Mouse (Mus musculus) heart, embryonic 15.5 days (tissue): ENCODE results near the gene Fndc3b. TPM values are rescaled to one million over a fixed set of nuclear protein-coding genes. Genes with fewer than 3 reads are reported as not detected.

Experiments
- ATAC-seq: fragments of 200-750 bp; cut with Nextera tagmentation; replicated peaks from 2 replicates; pipeline ENCODE4 v1.8.0; 2017; ENCODE audit warnings: low read depth, moderate TSS enrichment; ENCODE audit not compliant: insufficient number of reproducible peaks, insufficient read depth, low FRiP score
- H3K27ac ChIP-seq: fragments of 300-500 bp; sonication (generic); 2 replicates; pipeline ENCODE4 v1.5.1; 2015; ENCODE audit warnings: mild to moderate bottlenecking, inconsistent platforms
- H3K27me3 ChIP-seq: fragments of 300-500 bp; sonication (generic); 2 replicates; pipeline ENCODE4 v1.6.1; 2015; ENCODE audit warnings: inconsistent platforms
- H3K36me3 ChIP-seq: fragments of 300-500 bp; sonication (generic); 2 replicates; pipeline ENCODE4 v1.6.1; 2015; ENCODE audit warnings: mild to moderate bottlenecking, inconsistent platforms
- H3K4me1 ChIP-seq: fragments of 300-500 bp; sonication (generic); replicated peaks from 2 replicates; pipeline ENCODE4 v1.6.1; 2015; ENCODE audit warnings: inconsistent platforms
- H3K4me2 ChIP-seq: fragments of 300-500 bp; sonication (generic); 2 replicates; pipeline ENCODE4 v1.6.1; 2015; ENCODE audit warnings: inconsistent platforms, mild to moderate bottlenecking, moderate library complexity
- H3K4me3 ChIP-seq: fragments of 300-500 bp; sonication (generic); 2 replicates; pipeline ENCODE4 v1.5.1; 2015; ENCODE audit warnings: mild to moderate bottlenecking, inconsistent platforms
- H3K9ac ChIP-seq: fragments of 300-500 bp; sonication (generic); 2 replicates; pipeline ENCODE4 v1.6.1; 2015; ENCODE audit warnings: mild to moderate bottlenecking, inconsistent platforms
- H3K9me3 ChIP-seq: fragments of 300-500 bp; sonication (generic); replicated peaks from 2 replicates; pipeline ENCODE4 v1.6.1; 2016; ENCODE audit warnings: inconsistent platforms
- WGBS: fragments of 180-500 bp; shearing (Covaris S2); methylation state at CpG from one replicate; pipeline ENCODE4 v1.1.7; 2015; ENCODE audit warnings: mixed read lengths; 5-methylcytosine and 5-hydroxymethylcytosine counted together
- polyA plus RNA-seq: library from polyadenylated mRNA; unstranded; fragments of >200 nt; fragmentation: Nextera tagmentation; extraction: Ambion mirVana; gene quantifications from 2 replicates; pipeline ENCODE4 v1.2.1, GENCODE M21; 2015

Fndc3b gene
- polyA plus RNA-seq, 1 experiment from 2014 or later: 24.0 TPM

DNA sequence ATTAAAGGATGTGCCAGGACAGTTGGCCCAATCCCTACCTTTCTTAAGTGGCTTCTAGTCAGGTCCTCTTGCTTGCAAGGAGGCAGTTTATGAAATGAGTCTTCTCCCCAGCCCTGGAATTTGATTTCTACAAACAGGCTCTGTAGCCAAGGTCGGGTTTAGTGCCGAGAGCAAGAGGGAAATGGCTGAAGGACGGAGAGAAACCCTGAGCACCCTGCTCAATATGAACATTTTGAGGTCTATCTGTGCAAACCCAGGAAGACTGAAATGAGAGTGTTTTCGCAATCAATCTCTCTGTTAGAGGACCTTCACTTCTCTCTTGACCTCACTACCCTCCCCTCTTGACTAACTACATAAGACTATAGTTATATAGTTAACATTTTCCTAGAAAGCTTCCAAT is 105.5 kb downstream of the Fndc3b start:
- H3K9ac ChIP-seq: no peak overlapping the region
- ATAC-seq: no peak
- no peaks in the 10 kb centered on the region for H3K9me3 ChIP-seq
- no peaks in the 10 kb centered on the region for H3K36me3 ChIP-seq
- no peak overlapping the region for H3K4me2 ChIP-seq
- H3K27me3 ChIP-seq: no peaks in the 10 kb centered on the region
- 90% methylated on average over 4 of the region's 4 CpGs for WGBS
- no peak overlapping the region for H3K4me3 ChIP-seq
- H3K27ac ChIP-seq: no peak overlapping the region
- H3K4me1 ChIP-seq: peaks cover 55% of the 10 kb centered on the region

DNA sequence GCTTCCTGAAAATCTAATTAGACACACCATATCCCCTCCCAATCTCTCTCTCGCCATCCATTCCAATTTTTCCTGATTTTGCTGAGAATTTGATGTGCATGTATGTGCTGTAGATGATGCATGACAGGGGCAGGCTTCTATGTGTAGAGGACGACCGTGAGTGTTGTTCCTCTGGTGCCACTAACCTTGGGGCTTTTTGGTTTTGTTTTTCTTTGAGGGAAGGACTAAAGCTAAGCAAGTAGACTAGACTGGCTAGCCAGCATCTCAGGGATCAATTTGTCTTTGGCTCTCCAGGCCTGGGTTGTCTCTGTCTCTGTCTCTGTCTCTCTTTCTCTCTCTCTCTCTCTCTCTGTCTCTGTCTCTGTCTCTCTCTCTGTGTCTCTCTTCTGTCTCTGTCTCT is 106.0 kb downstream of the Fndc3b start:
- no peak for ATAC-seq
- Histone ChIP-seq H3K27me3 (no peaks in the 10 kb centered on the region), H3K36me3 (no peaks in the 10 kb centered on the region), H3K9me3 (no peaks in the 10 kb centered on the region), H3K4me2 (no peak overlapping the region), H3K9ac (no peak overlapping the region), H3K27ac (no peak overlapping the region), H3K4me1 (peaks cover 57% of the 10 kb centered on the region), H3K4me3 (no peak overlapping the region)
- 88% methylated on average over 3 of the region's 3 CpGs for WGBS

DNA sequence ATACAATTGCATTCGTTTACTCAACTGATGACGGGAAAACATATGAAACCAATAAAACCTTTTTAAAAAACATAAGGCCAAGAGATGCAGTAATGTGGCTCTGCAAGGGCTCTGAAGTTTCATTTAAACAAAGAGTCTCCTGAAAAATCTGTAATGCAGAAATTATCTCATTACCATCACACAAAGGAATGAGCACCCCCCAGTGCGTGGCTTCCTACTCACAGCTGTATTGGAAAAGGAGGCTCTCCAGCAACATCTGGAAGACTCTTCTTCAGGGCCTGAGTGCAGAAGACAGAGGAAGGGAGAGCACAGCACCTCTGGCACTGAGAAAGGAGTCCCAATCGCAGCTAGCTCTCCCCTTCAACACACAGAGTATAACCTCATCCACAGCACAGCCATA is 106.5 kb downstream of the Fndc3b start:
- ATAC-seq: no peak
- whole genome bisulfite sequencing: 79% methylated on average over 4 of the region's 4 CpGs
- H3K4me1 ChIP-seq: peaks cover 61% of the 10 kb centered on the region
- no peak overlapping the region for H3K4me2 ChIP-seq
- no peaks in the 10 kb centered on the region for H3K9me3 ChIP-seq
- H3K27me3 ChIP-seq: no peaks in the 10 kb centered on the region
- H3K9ac ChIP-seq: no peak overlapping the region
- H3K27ac ChIP-seq: no peak overlapping the region
- no peaks in the 10 kb centered on the region for H3K36me3 ChIP-seq
- no peak overlapping the region for H3K4me3 ChIP-seq

DNA sequence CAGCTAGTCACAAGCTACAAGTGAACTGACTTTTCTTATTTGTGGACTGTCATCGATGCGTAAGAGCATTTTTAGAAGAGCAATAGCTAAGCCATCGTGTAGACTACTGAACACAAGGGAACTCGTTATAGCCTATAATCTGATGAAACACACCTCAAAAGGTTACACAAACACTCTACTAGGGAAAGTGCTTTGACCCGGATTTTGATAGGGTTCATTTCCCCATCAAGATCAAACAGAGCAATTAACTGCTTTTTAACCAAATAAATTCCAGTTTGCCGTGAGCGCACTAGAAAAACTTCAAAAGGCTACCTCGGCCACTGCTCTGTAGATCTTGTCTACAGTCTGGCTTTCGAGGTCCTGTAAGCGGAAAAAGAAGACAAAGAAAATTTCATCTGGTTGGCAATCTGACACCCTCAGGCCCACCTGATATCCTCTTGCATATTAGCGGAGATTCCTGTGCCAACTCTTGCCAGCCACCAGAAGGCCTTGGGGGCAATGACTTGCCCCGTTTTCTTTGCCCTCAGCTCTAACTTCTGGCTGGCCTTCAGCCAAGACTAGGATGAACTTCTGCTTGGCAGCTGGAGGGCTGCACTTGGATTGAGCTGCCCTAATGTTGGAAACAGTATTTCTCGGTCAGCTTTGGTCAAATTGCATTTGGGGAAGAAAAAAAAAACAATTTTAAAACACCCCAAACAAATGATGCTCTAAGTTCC is 107.0 kb downstream of the Fndc3b start:
- Histone ChIP-seq H3K4me1 (peaks cover 64% of the 10 kb centered on the region), H3K4me2 (no peak overlapping the region)

DNA sequence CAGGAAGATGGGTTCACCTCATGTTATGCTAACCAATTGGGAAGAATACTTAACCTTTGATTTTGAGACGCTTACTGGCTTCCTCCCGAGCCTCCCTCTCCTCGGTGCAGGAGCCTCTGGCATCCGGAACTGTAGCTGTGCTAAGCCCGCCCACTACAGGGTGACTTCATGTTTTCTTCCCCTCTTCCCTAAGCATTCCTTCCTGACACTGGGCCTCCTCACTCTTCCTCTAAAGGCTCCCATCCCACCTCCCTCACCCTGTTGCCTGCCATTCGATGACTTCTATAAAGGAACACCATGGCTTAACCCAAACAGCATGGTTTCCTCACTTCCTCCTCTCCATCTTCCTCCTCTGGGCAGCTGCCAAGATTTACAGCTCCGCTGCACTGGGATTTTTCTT is 110.5 kb downstream of the Fndc3b start:
- Histone ChIP-seq H3K27me3 (no peaks in the 10 kb centered on the region), H3K9me3 (no peaks in the 10 kb centered on the region), H3K9ac (no peak overlapping the region), H3K4me2 (peak overlapping the region; percentile 22), H3K27ac (peak overlapping the region; percentile 68), H3K4me1 (peaks cover 42% of the 10 kb centered on the region), H3K4me3 (no peak overlapping the region), H3K36me3 (no peaks in the 10 kb centered on the region)
- peak; percentile 53; the same call in 1 of the 2 replicates for ATAC-seq
- 23% methylated on average over 7 of the region's 7 CpGs for WGBS

More for the DNA sequence above, 107.0 kb downstream of the Fndc3b start:
- H3K9ac ChIP-seq: no peak overlapping the region
- H3K4me3 ChIP-seq: no peak overlapping the region
- no peaks in the 10 kb centered on the region for H3K27me3 ChIP-seq
- H3K9me3 ChIP-seq: no peaks in the 10 kb centered on the region
- ATAC-seq: no peak
- no peak overlapping the region for H3K27ac ChIP-seq
- H3K36me3 ChIP-seq: no peaks in the 10 kb centered on the region
- 68% methylated on average over 13 of the region's 13 CpGs for WGBS

DNA sequence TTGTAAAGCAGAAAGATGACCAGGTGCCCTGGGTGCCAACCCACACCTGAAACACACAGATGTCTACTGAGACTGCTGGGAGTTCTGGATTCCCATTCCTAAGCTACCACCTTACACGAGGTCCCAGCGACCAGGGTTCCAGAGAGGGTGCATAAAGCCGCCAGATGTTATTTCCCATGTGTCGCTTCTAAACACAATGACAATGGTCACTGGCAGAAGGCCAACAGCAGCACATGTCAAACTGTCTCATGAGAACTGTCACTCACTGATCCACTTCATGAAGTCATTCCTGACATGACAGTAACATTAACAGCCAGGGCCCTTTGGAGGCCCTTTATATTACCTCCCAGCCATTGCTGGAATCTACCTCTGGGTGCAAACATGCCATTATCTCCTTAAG is 110.9 kb downstream of the Fndc3b start:
- Histone ChIP-seq H3K27me3 (no peaks in the 10 kb centered on the region), H3K4me3 (no peak overlapping the region), H3K9ac (no peak overlapping the region), H3K4me2 (peak overlapping the region; percentile 22), H3K27ac (peak overlapping the region; percentile 68), H3K36me3 (no peaks in the 10 kb centered on the region), H3K9me3 (no peaks in the 10 kb centered on the region), H3K4me1 (peaks cover 39% of the 10 kb centered on the region)
- WGBS: 31% methylated on average over 4 of the region's 4 CpGs
- peak; percentile 24; the same call in 1 of the 2 replicates for ATAC-seq

DNA sequence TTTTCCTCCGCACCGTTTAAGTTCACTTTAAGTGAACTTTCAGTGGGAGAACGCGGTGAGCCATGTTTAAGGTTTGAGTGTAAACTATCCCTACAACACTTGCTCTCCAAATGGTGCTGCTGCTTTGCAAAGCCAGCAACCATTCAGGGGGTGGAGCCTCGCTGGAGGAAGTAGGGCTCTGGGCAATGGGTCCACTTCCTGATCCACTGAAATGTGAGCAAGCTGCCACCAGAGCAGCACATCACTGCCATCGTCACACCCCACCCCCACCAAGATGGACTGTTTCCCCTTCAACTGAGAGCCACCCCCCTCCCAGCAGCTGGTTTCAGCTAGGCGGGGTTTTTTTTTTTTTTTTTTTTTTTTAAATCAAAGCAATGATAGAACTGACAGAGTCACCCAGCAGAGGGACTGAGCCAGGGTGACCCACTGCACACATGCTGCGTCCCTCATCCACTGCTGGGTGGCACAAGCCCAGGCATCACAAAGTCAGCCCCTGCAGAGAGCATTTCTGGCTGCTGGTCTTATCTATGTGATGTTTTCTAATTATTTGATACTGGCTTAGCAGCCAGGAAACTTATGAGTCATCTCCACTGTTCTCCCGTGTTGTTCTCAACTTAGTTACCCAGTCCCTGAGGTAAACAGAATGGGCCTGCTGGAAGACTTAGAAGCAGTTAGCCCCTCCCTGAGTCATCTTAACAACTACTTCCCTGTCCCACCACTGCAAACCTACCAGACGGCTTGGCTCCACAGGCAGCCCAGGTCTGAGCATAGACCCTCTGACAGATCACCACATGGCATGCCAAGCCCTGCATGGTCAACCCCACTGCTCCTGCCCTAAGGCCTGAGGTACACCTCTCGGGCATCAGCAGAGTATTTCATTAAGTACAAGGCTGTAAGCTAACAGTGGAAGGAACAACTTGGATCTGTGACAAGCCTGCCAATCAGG is 112.4 kb downstream of the Fndc3b start:
- Histone ChIP-seq H3K27me3 (no peaks in the 10 kb centered on the region), H3K4me2 (no peak overlapping the region), H3K4me3 (no peak overlapping the region), H3K9ac (no peak overlapping the region), H3K4me1 (peaks cover 28% of the 10 kb centered on the region), H3K27ac (no peak overlapping the region; the same call in 1 of the 2 replicates), H3K36me3 (no peaks in the 10 kb centered on the region), H3K9me3 (no peaks in the 10 kb centered on the region)
- no peak; the same call in 1 of the 2 replicates for ATAC-seq
- 80% methylated on average over 11 of the region's 11 CpGs for WGBS

DNA sequence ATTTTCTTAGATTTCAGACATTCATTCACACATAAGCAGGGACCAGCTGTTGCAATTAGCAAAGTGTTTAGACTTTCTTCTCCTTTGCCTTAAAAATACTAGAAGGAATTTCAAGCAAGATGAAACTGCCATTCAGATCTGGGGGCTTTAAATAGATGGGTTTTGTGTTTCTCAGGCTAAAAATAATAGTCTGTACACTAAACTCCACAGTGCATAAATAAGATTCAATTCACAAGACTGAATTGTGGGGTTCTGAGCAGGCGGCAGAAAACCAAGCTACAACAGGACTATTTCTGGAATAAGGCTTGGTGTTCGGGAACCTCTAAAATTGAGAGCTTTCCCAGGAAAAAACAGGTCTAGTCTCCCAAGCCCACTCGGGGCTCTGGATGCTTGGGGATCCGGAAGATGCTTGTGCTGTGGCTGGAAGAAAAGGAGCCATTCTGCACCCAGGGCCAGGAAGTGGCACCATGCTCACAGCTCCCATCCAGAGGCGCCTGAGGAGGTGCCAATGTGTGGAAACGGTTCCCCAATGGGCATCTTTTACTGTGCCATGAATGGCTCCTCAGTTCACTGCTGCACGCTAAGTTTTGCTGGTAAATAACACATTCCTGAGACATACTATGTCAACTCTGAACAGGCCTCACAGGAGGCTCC is 117.5 kb downstream of the Fndc3b start:
- no peak overlapping the region for H3K9ac ChIP-seq
- H3K4me3 ChIP-seq: no peak overlapping the region
- no peak for ATAC-seq
- H3K4me1 ChIP-seq: peaks cover 13% of the 10 kb centered on the region
- WGBS: 79% methylated on average over 7 of the region's 7 CpGs
- H3K27me3 ChIP-seq: no peaks in the 10 kb centered on the region
- no peak overlapping the region for H3K4me2 ChIP-seq
- H3K9me3 ChIP-seq: no peaks in the 10 kb centered on the region
- H3K36me3 ChIP-seq: no peaks in the 10 kb centered on the region
- no peak overlapping the region for H3K27ac ChIP-seq

DNA sequence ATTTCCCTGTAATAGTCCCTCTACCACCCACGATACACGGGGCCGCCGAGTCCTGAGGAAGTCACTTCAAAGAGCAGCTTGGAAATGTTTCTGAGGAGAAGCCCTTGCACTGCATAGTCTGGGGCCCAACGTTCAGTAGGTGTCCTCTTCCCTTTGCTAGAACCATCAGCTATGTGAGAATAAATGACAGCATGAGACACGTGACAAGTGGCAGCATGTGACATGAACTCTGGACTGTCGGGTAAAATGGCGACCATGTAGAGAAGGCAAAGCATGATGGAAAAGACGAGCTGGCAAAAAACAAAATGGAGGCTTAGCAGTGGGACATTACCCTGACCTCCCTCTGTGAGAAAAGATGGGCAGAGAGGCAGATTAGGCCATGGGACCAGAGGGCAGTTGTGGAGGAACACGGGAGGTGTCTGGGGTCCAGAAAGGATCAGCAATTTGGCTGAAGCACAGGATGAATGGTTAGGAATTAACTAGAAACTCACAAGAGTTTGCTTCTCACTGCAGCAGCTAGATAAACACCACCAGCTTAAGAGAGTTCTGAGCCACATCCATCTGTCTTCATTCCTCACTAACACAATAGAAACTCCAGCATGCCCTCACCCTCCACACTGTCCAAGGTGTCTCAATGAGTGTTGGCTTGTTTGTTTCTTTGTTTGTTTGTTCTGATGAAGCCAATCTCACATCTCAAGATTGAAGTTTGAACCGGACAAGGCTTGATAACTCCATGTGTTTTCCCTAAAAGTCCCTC is 118.2 kb downstream of the Fndc3b start:
- no peaks in the 10 kb centered on the region for H3K27me3 ChIP-seq
- no peak overlapping the region for H3K4me2 ChIP-seq
- 86% methylated on average over 11 of the region's 11 CpGs for WGBS
- H3K9ac ChIP-seq: no peak overlapping the region
- H3K9me3 ChIP-seq: no peaks in the 10 kb centered on the region
- peaks cover 16% of the 10 kb centered on the region for H3K4me1 ChIP-seq
- no peak overlapping the region for H3K27ac ChIP-seq
- H3K36me3 ChIP-seq: no peaks in the 10 kb centered on the region
- no peak overlapping the region for H3K4me3 ChIP-seq
- no peak for ATAC-seq

DNA sequence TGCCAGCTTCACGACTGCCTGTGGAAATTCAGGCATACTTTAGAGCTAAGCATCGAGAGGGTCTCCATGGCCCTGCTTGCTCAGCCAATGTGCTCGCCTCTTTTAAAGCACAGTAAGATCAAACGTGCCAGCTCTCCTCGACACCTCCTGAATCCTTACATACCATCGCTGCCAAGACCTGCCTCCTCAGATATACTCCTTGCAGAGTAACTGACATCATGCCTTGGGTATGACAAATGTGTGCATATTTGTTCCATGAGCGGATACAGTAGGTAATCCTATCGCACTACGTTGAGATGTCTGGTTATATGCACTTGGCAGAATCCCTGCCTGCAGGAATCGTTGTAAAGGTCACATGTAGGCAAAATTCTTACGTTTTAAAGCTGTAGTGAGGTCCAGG is 120.3 kb downstream of the Fndc3b start:
- 44% methylated on average over 11 of the region's 11 CpGs for WGBS
- H3K27ac ChIP-seq: no peak overlapping the region
- no peak overlapping the region for H3K9ac ChIP-seq
- peak; percentile 50; the same call in 1 of the 2 replicates for ATAC-seq
- no peaks in the 10 kb centered on the region for H3K36me3 ChIP-seq
- peaks cover 21% of the 10 kb centered on the region for H3K4me1 ChIP-seq
- H3K4me3 ChIP-seq: no peak overlapping the region
- H3K4me2 ChIP-seq: no peak overlapping the region
- no peaks in the 10 kb centered on the region for H3K9me3 ChIP-seq
- no peaks in the 10 kb centered on the region for H3K27me3 ChIP-seq

DNA sequence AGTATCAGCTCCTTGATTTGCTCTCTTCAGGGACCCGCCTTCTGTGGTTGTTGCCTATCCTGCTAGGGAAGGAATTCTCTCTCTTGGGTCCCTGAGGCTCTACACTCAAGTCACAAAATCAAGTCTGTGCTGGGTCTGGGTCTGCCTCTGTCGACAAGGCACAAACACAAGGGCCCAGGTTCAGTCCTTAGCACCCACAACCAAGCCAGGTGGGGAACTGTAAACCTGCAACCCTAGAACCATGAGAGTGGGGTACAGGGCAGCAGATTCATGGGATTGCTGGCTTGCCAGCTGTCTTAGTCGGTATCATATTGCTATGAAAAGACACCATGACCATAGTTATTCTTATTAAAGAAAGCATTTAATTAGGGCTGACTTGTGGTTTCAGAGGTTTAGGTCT is 121.8 kb downstream of the Fndc3b start:
- H3K9ac ChIP-seq: no peak overlapping the region
- H3K9me3 ChIP-seq: no peaks in the 10 kb centered on the region
- 85% methylated on average over 3 of the region's 3 CpGs for WGBS
- H3K27me3 ChIP-seq: no peaks in the 10 kb centered on the region
- no peak overlapping the region for H3K4me2 ChIP-seq
- ATAC-seq: no peak
- peaks cover 34% of the 10 kb centered on the region for H3K4me1 ChIP-seq
- H3K4me3 ChIP-seq: no peak overlapping the region
- H3K36me3 ChIP-seq: no peaks in the 10 kb centered on the region
- no peak overlapping the region for H3K27ac ChIP-seq
